Mouse (Mus musculus): ENCODE measurements around the gene Heca. TPM values are rescaled to one million over a fixed set of nuclear protein-coding genes. Genes with fewer than 3 reads are reported as not detected.

The Heca gene
- total and polyA plus RNA-seq, 3 experiments = 10.0 to 12.4 (median 11.1) TPM

DNA sequence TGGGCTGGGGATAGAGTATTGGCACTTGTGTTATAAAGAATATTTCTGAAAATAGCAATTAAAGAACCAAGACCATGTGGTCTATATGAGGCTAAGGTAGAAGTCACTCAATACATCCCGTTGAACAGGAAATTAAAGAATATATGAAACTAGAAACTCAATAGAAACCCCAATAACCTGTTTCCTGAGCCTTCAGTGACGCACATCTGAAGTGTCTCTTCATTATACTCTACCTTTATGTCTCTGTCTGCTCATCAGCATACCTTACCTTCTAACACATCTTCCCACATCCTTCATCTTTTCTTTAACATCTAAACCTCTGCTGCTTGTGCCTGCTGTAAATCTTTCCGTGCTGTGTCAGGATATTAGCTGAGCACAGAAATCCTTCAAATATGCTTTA is 67.8 kb downstream of the Heca start:
- dilution Hi-C loops (cut with MboI; ENCODE audit: extremely low pct_ligation_motif_present, extremely low pct_unique_long_range_greater_than_20kb, low sequenced_read_pairs) = no loop called here
- Histone ChIP-seq H3K27me3 (replicated peaks) (no peaks in the 10 kb centered on the region), H3K9ac (ENCODE audit: insufficient read depth, low read depth) (no peak overlapping the region), H3K9me3 (replicated peaks; ENCODE audit: low read length) (no peaks in the 10 kb centered on the region), H3K36me3 (replicated peaks in 1 of 2; ENCODE audit: control insufficient read depth in 1 of 2, insufficient read depth in 1 of 2, low read length in 1 of 2) (no peaks in the 10 kb centered on the region), H3K4me3 (replicated peaks in 1 of 3; ENCODE audit: low read depth in 2 of 3, low read length in 2 of 3, poor library complexity in 1 of 3) (no peak overlapping the region), H3K4me1 (ENCODE audit: control insufficient read depth in 1 of 2, insufficient read depth in 2 of 2) (peaks cover 0 to 3% of the 10 kb centered on the region in 2 experiments; a peak in 1 of 4 replicates), H3K79me2 (replicated peaks; ENCODE audit: control insufficient read depth, extremely low read depth, insufficient read depth, poor library complexity, severe bottlenecking) (no peaks in the 10 kb centered on the region), H3K4me2 (ENCODE audit: insufficient read depth, low read depth, poor library complexity, severe bottlenecking) (no peak overlapping the region), H3K27ac (ENCODE audit: insufficient read depth, low read depth) (no peak overlapping the region)
- no peak for TF ChIP-seq ZC3H11A (IDR thresholded peaks at IDR 0.05; ENCODE audit: low read depth, low read length)
- TF ChIP-seq ELF1 (IDR thresholded peaks at IDR 0.05; ENCODE audit: low read depth, low read length) = no peak
- TF ChIP-seq ETS1 (conservative IDR thresholded peaks at IDR 0.05; ENCODE audit: low read depth, low read length) = no peak
- TF ChIP-seq HCFC1 (IDR thresholded peaks at IDR 0.05; ENCODE audit: low read depth, low read length) = no peak
- TF ChIP-seq POLR2AphosphoS2 (IDR thresholded peaks at IDR 0.05; ENCODE audit: low read depth, low read length) = no peak
- TF ChIP-seq RAD21 (IDR thresholded peaks at IDR 0.05; ENCODE audit: low read depth, low read length) = no peak
- TF ChIP-seq RCOR1 (conservative IDR thresholded peaks at IDR 0.05; ENCODE audit: low read depth, low read length) = no peak
- no peak for TF ChIP-seq CTCF (conservative IDR thresholded peaks at IDR 0.05 in 1 of 2, IDR thresholded peaks at IDR 0.05 in 1 of 2; ENCODE audit: low read depth in 2 of 2, low read length in 2 of 2)
- no peak for TF ChIP-seq NELFE (IDR thresholded peaks at IDR 0.05; ENCODE audit: low read depth, low read length)
- no peak for TF ChIP-seq USF1 (IDR thresholded peaks at IDR 0.05; ENCODE audit: low read depth, low read length)
- no peak for TF ChIP-seq PAX5 (IDR thresholded peaks at IDR 0.05; ENCODE audit: low read length)
- in situ Hi-C loops (cut with MboI; ENCODE audit: low pct_ligation_motif_present, low pct_unique_long_range_greater_than_20kb, low sequenced_read_pairs) = no loop called here
- no peak for DNase-seq (ENCODE audit: extremely low read depth)

DNA sequence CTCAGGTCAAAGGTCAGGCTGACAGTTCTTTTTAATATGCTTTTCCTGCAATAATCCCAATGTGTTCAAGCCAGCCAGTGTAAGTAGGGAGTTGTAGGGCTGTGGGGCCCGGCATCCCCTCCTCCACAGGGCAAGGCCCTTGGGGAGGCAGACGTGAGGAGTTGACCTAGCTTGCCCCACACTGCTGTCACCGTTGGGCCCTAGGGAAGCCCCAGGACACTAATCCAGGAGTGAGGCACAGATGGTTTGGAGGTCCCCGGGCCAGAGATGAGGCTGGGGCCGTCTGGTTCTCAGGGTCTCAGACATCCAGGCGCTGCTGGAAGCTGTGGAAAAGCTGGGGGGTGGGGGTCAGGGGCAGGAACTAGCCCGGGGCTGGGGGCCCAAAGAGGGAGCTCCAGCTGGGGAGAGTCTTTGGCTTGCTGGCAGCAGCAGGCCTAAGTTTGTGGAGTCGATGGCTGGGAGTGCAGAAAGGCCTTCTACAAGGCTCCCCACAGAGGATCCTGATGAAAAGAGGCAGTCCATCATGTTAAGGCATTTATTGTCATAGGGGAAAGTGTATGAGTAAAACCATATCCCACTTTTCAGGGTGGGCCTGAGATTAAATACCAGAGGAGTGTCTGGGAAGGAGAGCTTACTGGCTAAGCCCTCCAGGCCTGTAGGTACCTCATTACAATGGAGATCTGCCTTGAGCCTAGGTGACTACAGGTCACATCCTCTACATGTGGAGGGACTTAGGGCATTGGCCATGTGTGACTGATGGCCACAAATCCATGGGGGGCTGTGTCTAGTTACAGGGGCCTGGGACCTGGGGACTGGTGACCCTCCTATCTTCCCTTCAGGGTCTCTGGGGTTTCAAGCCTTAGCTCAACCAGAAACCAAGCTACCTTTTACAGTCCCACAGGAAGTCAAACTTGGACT is 69.6 kb downstream of the Heca start:
- no peak overlapping the region for H3K9ac ChIP-seq (ENCODE audit: insufficient read depth, low read depth)
- dilution Hi-C loops (cut with MboI; ENCODE audit: extremely low pct_ligation_motif_present, extremely low pct_unique_long_range_greater_than_20kb, low sequenced_read_pairs) = no loop called here

More for the DNA sequence above, 69.6 kb downstream of the Heca start:
- H3K4me2 ChIP-seq (ENCODE audit: insufficient read depth, low read depth, poor library complexity, severe bottlenecking) = no peak overlapping the region
- no peak overlapping the region for H3K27ac ChIP-seq (ENCODE audit: insufficient read depth, low read depth)
- H3K4me3 ChIP-seq (replicated peaks in 1 of 3; ENCODE audit: low read depth in 2 of 3, low read length in 2 of 3, poor library complexity in 1 of 3) = no peak overlapping the region
- no peak for TF ChIP-seq ZC3H11A (IDR thresholded peaks at IDR 0.05; ENCODE audit: low read depth, low read length)
- no peak for TF ChIP-seq CHD2 (IDR thresholded peaks at IDR 0.05; ENCODE audit: low read length)
- no peak for TF ChIP-seq USF1 (IDR thresholded peaks at IDR 0.05; ENCODE audit: low read depth, low read length)
- no peak for TF ChIP-seq POLR2A (IDR thresholded peaks at IDR 0.05; ENCODE audit: low read depth, low read length)
- TF ChIP-seq ZKSCAN1 (IDR thresholded peaks at IDR 0.05; ENCODE audit: borderline replicate concordance, low read depth, low read length) = no peak
- no peak for TF ChIP-seq MAZ (IDR thresholded peaks at IDR 0.05; ENCODE audit: low read depth, low read length)
- TF ChIP-seq HCFC1 (IDR thresholded peaks at IDR 0.05; ENCODE audit: low read depth, low read length) = no peak
- no peak for TF ChIP-seq RAD21 (IDR thresholded peaks at IDR 0.05; ENCODE audit: low read depth, low read length)
- no peak for TF ChIP-seq MAX (IDR thresholded peaks at IDR 0.05; ENCODE audit: low read length)
- TF ChIP-seq BHLHE40 (IDR thresholded peaks at IDR 0.05; ENCODE audit: low read depth, low read length) = no peak
- TF ChIP-seq MYC (IDR thresholded peaks at IDR 0.05; ENCODE audit: low read depth, low read length) = no peak
- no peak for TF ChIP-seq SIN3A (IDR thresholded peaks at IDR 0.05; ENCODE audit: low read length)
- no peak for TF ChIP-seq NELFE (IDR thresholded peaks at IDR 0.05; ENCODE audit: low read depth, low read length)
- no peak for TF ChIP-seq ETS1 (conservative IDR thresholded peaks at IDR 0.05; ENCODE audit: low read depth, low read length)
- TF ChIP-seq CHD1 (IDR thresholded peaks at IDR 0.05; ENCODE audit: low read depth, low read length) = no peak
- TF ChIP-seq KAT2A (IDR thresholded peaks at IDR 0.05; ENCODE audit: insufficient replicate concordance, low read length) = no peak
- TF ChIP-seq JUN (IDR thresholded peaks at IDR 0.05; ENCODE audit: insufficient read depth, low read depth, low read length) = no peak
- TF ChIP-seq GABPA (IDR thresholded peaks at IDR 0.05; ENCODE audit: insufficient replicate concordance, low read depth, low read length) = no peak
- TF ChIP-seq NRF1 (IDR thresholded peaks at IDR 0.05; ENCODE audit: low read depth, low read length) = no peak
- TF ChIP-seq MXI1 (IDR thresholded peaks at IDR 0.05; ENCODE audit: low read depth, low read length) = no peak
- H3K4me1 ChIP-seq (ENCODE audit: control insufficient read depth in 1 of 2, insufficient read depth in 2 of 2) = peaks cover 0 to 3% of the 10 kb centered on the region in 2 experiments; a peak in 1 of 4 replicates
- H3K27me3 ChIP-seq (replicated peaks) = no peaks in the 10 kb centered on the region
- no peaks in the 10 kb centered on the region for H3K79me2 ChIP-seq (replicated peaks; ENCODE audit: control insufficient read depth, extremely low read depth, insufficient read depth, poor library complexity, severe bottlenecking)
- no peak for DNase-seq (ENCODE audit: extremely low read depth)
- no peaks in the 10 kb centered on the region for H3K36me3 ChIP-seq (replicated peaks in 1 of 2; ENCODE audit: control insufficient read depth in 1 of 2, insufficient read depth in 1 of 2, low read length in 1 of 2)
- in situ Hi-C loops (cut with MboI; ENCODE audit: low pct_ligation_motif_present, low pct_unique_long_range_greater_than_20kb, low sequenced_read_pairs) = loop anchor here (10.0 kb wide), 1 partner anchor 317 kb away; no protein-coding TSS in a partner anchor
- no peaks in the 10 kb centered on the region for H3K9me3 ChIP-seq (replicated peaks; ENCODE audit: low read length)
